Mouse (Mus musculus) midbrain, embryonic 14.5 days (tissue): ENCODE results near the gene Rxra. TPM values are rescaled to one million over a fixed set of nuclear protein-coding genes. Genes with fewer than 3 reads are reported as not detected.

Source experiments
- ATAC-seq: fragments of 200-750 bp; cut with Nextera tagmentation; 2 replicates; pipeline ENCODE4 v1.8.0; 2017; ENCODE audit warnings: moderate number of reproducible peaks, moderate library complexity; ENCODE audit not compliant: low FRiP score, low TSS enrichment
- DNase-seq: peaks from one replicate; pipeline ENCODE4 v3.0.0-alpha.2; 2015
- H3K27ac ChIP-seq: fragments of 300-500 bp; sonication (generic); replicated peaks from 2 replicates; pipeline ENCODE4 v1.5.1; 2014; ENCODE audit warnings: mild to moderate bottlenecking, low read depth, low read length, moderate library complexity
- H3K27me3 ChIP-seq: fragments of 300-500 bp; sonication (generic); 2 replicates; pipeline ENCODE4 v1.6.1; 2014; ENCODE audit warnings: low read length, control low read depth, mixed read lengths; ENCODE audit not compliant: control insufficient read depth, insufficient read depth
- H3K36me3 ChIP-seq: fragments of 300-500 bp; sonication (generic); 2 replicates; pipeline ENCODE4 v1.6.1; 2014; ENCODE audit warnings: low read length, control low read depth; ENCODE audit not compliant: control insufficient read depth, insufficient read depth
- H3K4me1 ChIP-seq: fragments of 300-500 bp; sonication (generic); 2 replicates; pipeline ENCODE4 v1.6.1; 2014; ENCODE audit warnings: mild to moderate bottlenecking, antibody characterized with exemption, low read length, control low read depth; ENCODE audit not compliant: control insufficient read depth, insufficient read depth
- H3K4me2 ChIP-seq: fragments of 300-500 bp; sonication (generic); 2 replicates; pipeline ENCODE4 v1.6.1; 2014; ENCODE audit warnings: mild to moderate bottlenecking, low read length, moderate library complexity
- H3K4me3 ChIP-seq: fragments of 300-500 bp; sonication (generic); replicated peaks from 2 replicates; pipeline ENCODE4 v1.5.1; 2014; ENCODE audit warnings: low read depth, low read length
- H3K9ac ChIP-seq: fragments of 300-500 bp; sonication (generic); replicated peaks from 2 replicates; pipeline ENCODE4 v1.6.1; 2014; ENCODE audit warnings: mild to moderate bottlenecking, low read length, moderate library complexity
- H3K9me3 ChIP-seq: fragments of 300-500 bp; sonication (generic); 2 replicates; pipeline ENCODE4 v1.6.1; 2016; ENCODE audit warnings: low read length, control low read depth, mixed read lengths; ENCODE audit not compliant: control insufficient read depth
- WGBS: fragments of 180-500 bp; shearing (Covaris S2); extraction: QIAGEN DNeasy Blood & Tissue Kit; methylation state at CpG from one replicate; pipeline ENCODE4 v1.1.7; 2014; 5-methylcytosine and 5-hydroxymethylcytosine counted together
- polyA plus RNA-seq: library from polyadenylated mRNA; unstranded; fragments of >200 nt; fragmentation: Nextera tagmentation; extraction: Ambion mirVana; gene quantifications from 2 replicates; pipeline ENCODE4 v1.2.1, GENCODE M21; 2014

Gene Rxra
- polyA plus RNA-seq, 1 experiment from 2014 or later = 2.5 TPM

DNA sequence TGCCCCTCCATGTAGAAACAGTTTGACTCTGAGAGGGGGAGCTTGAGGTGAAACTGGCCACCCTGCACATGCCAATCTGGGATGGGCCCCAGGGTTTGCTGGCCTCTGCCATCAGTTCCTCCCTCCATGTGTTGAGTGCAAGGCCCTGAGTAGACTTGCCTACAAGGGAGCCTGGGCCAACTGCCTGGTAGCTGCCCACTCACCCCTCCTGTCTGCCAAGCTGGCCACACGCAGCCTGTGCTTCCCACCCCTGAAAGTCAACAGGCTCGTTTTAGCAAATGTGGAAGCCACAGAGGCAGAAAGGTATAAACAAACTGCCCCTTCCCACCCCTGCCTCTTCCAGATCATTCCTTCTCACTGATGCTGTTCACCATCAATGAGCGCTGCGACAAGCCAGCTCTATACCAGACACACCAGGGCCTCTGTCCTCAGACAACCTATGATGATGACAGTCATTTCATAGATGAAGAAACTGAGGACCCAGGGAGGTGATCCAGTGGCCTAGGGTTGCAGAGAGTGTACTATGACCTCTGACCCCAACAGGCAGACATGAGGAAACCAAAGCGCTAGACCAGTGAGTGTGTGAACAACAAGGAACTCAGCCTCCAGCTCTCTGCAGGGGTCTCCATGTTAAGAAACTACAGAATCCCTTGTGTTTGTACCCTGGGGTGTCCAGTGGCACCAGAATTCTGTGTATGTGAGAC is 36.5 kb upstream of the Rxra start:
- no peak overlapping the region for H3K9ac ChIP-seq
- ATAC-seq = no peak
- no peak overlapping the region for H3K4me3 ChIP-seq
- no peaks in the 10 kb centered on the region for H3K27me3 ChIP-seq
- no peak overlapping the region for H3K4me2 ChIP-seq
- no peaks in the 10 kb centered on the region for H3K9me3 ChIP-seq
- 0 out of 2 replicates have a peak, but pooled peaks cover 4% of the 10 kb centered on the region for H3K4me1 ChIP-seq
- H3K27ac ChIP-seq = no peak overlapping the region
- H3K36me3 ChIP-seq = no peaks in the 10 kb centered on the region
- 86% methylated on average over 5 of the region's 5 CpGs for WGBS
- DNase-seq = no peak

- 32% methylated on average over 3 of the region's 3 CpGs for WGBS
- H3K27ac ChIP-seq = peak overlapping the region; percentile 37; the same call in 1 of the 2 replicates
These were observed 35.2 kb upstream of the Rxra start for GRCm38 (mm10) chr2:27640900-27641479.

GRCm38 (mm10) chr2:27644547-27645120 is 31.6 kb upstream of the Rxra start:
- H3K9ac ChIP-seq = no peak overlapping the region
- H3K36me3 ChIP-seq = no peaks in the 10 kb centered on the region
- H3K9me3 ChIP-seq = no peaks in the 10 kb centered on the region
- H3K27me3 ChIP-seq = no peaks in the 10 kb centered on the region
- ATAC-seq (no peak), DNase-seq (no peak)
- no peak overlapping the region for H3K4me2 ChIP-seq
- H3K4me1 ChIP-seq = 0 out of 2 replicates have a peak, but pooled peaks cover 4% of the 10 kb centered on the region
- 40% methylated on average over 5 of the region's 5 CpGs for WGBS
- no peak overlapping the region for H3K27ac ChIP-seq
- no peak overlapping the region for H3K4me3 ChIP-seq

More at GRCm38 (mm10) chr2:27640900-27641479, 35.2 kb upstream of the Rxra start:
- no peak for ATAC-seq
- no peaks in the 10 kb centered on the region for H3K36me3 ChIP-seq
- no peak overlapping the region for H3K9ac ChIP-seq
- H3K27me3 ChIP-seq = no peaks in the 10 kb centered on the region
- 0 out of 2 replicates have a peak, but pooled peaks cover 4% of the 10 kb centered on the region for H3K4me1 ChIP-seq
- H3K4me3 ChIP-seq = no peak overlapping the region
- no peak overlapping the region for H3K4me2 ChIP-seq
- no peak for DNase-seq
- no peaks in the 10 kb centered on the region for H3K9me3 ChIP-seq

DNA sequence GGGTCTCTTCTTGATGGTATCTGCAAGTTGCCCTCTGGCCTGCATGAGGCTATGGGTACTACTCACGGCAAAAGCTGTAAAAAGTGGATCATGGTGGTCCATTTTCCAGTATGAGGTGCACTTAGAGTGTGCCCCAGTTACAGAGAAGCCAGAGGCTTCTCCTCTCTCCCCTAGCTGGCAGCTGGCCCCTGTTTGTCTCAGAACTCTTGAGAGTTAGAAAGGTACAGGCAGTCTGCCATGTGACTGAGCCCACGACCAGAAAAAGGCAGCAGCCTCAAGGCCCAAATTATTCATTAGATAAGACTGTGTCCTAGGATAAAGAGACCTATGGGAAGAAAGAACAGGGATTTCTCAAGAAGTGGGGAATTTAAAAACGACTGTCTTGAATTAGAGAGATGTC is 30.8 kb upstream of the Rxra start:
- H3K27me3 ChIP-seq = no peaks in the 10 kb centered on the region
- no peaks in the 10 kb centered on the region for H3K9me3 ChIP-seq
- H3K9ac ChIP-seq = no peak overlapping the region
- no peaks in the 10 kb centered on the region for H3K36me3 ChIP-seq
- H3K4me1 ChIP-seq = peaks cover 10% of the 10 kb centered on the region; the same call in 1 of the 2 replicates
- ATAC-seq = no peak
- DNase-seq = no peak
- H3K4me3 ChIP-seq = no peak overlapping the region
- H3K4me2 ChIP-seq = no peak overlapping the region
- H3K27ac ChIP-seq = no peak overlapping the region
- WGBS = 46% methylated on average over 3 of the region's 3 CpGs

DNA sequence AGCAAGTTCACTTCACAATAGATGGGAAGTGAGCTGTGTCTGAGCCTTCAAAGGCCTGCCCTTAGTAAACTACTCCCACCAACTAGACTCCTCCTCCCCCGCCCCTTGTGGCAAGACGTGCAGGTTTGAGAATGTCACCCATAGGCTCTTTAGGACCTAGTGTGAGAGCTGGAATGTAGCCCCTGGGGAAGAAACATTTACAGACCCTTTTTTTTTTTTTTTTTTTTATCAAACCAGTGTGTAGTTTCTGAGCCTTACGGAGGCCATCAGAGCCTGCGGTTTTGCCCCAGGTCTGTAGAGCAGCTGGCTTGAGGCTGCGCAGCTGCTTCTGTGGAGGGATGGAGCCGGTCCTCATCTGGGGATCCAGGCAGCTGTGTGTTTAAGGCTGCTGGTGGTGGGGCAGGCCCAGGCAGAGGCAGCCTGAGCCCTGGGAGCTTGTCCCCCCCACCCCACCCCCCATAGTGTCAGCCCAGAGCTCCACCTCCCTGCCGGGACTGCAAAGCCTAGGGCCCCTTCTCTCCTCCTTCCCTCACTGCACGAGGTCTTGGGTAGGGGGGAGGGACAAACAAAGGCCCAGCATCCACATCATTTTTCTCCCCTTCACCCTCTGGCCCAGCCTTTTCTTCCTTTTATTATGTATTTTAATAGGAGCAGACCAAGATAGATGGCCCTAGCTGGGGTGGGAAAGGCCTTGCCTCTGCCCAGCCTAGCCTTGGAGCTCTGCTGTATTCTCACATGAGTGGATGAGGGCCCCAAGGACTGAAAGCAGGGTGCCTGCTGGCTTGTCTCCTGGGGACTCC is 26.2 kb upstream of the Rxra start:
- H3K4me2 ChIP-seq = no peak overlapping the region
- H3K27ac ChIP-seq = 0 out of 2 replicates have a peak overlapping the region, but pooled peaks have one; percentile 5
- 15% methylated on average over 8 of the region's 8 CpGs for WGBS
- H3K4me1 ChIP-seq = peaks cover 7% of the 10 kb centered on the region; the same call in 1 of the 2 replicates
- no peaks in the 10 kb centered on the region for H3K9me3 ChIP-seq
- H3K4me3 ChIP-seq = no peak overlapping the region
- DNase-seq (no peak), ATAC-seq (no peak)
- H3K27me3 ChIP-seq = no peaks in the 10 kb centered on the region; the same call in 1 of the 2 replicates
- no peak overlapping the region for H3K9ac ChIP-seq
- H3K36me3 ChIP-seq = no peaks in the 10 kb centered on the region

- Histone ChIP-seq H3K4me3 (no peak overlapping the region), H3K4me1 (peaks cover 7% of the 10 kb centered on the region; the same call in 1 of the 2 replicates), H3K4me2 (no peak overlapping the region), H3K27me3 (no peaks in the 10 kb centered on the region; the same call in 1 of the 2 replicates), H3K36me3 (no peaks in the 10 kb centered on the region), H3K27ac (no peak overlapping the region), H3K9ac (no peak overlapping the region), H3K9me3 (no peaks in the 10 kb centered on the region)
- ATAC-seq (no peak), DNase-seq (no peak)
These were observed 25.2 kb upstream of the Rxra start for GRCm38 (mm10) chr2:27650991-27651390.

GRCm38 (mm10) chr2:27653496-27654030 is 22.7 kb upstream of the Rxra start:
- H3K27ac ChIP-seq = no peak overlapping the region
- ATAC-seq (no peak), DNase-seq (no peak)
- H3K36me3 ChIP-seq = no peaks in the 10 kb centered on the region
- peaks cover 7% of the 10 kb centered on the region; the same call in 1 of the 2 replicates for H3K4me1 ChIP-seq
- H3K9ac ChIP-seq = no peak overlapping the region
- no peaks in the 10 kb centered on the region; the same call in 1 of the 2 replicates for H3K27me3 ChIP-seq
- no peaks in the 10 kb centered on the region for H3K9me3 ChIP-seq
- H3K4me2 ChIP-seq = no peak overlapping the region
- no peak overlapping the region for H3K4me3 ChIP-seq
- WGBS = 73% methylated on average over 5 of the region's 5 CpGs
